Mouse (Mus musculus) B cell, adult 2 months (primary cell): Measurements from ENCODE around the gene Ryr2.
"Not testable (repeated sequence)": the region's sequence is repeated elsewhere in the genome, so short reads cannot be mapped to it uniquely, and the experiment has no call there.

Source experiments
- DNase-seq, 2 experiments: peaks; one replicate each; pipeline ENCODE4 v3.0.0; 2022

Ryr2 gene

DNA sequence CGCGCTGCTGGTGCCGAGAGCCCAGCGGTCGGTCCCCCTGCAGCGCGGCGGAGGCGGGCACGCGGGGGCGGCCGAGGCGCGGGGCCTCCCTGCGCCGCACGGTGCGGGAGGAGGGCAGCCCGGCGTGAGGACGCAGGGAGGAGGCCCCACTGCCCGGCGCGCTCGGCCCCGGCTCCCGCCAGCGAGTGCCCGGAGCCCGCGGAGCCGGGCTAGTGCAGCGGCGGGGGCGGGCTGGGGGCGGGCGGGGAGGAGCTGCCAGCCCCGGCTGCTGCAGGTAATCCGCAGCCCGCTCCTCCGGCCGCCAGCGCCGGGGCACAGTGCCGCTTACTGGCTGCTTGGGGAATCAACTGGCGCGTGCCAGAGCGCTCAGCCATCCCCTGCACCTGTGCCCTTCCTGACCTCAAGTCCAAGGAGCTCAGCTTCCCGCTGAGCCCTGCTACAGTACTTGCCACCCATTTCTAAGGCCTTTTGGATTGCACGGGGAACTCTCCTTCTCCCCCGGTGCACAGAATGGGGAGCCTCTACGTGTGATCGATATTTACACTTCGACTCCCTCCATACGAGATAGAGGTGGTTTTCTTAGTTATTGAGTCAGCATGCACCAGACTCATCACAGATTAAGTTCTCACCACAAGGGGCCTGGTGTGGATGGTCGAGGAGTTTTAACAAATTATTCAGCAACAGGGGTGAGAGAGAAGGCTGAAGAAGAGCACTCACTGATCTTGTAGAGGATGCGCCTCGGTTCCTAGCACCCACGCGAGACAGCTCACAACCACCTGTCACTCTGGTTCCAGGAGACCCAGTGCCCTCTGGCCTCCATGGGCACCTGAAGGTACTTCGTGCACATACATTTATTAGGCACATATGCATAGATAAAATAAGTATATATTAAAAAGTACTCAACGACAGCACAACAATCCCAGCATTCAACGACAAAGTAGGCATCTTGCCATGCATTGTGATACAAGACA is at the start of gene Ryr2:
Ryr2 (minus strand) TSS at position 284 of the 971 bp plus-strand sequence.
- DNase-seq, result peak; percentile 56 to 58

DNA sequence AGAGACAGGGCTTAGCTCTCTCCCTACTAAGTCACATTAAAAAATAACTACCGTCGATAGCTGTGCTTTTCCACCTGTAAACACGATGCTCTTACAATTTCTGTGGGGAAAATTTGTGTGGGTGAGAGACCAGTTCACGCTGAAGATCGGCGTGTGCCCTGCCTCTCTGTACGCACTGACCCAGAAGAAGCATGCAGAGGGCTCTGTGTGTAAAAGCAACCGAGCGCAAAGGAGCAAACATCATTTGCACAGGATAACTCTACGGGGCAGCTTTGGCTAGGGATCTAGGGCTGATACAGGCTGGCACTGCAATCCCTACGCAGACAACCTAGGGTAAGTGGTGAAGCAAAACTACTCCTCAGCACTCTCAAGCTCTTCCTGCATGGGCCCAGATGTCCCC is 47.2 kb upstream of the Ryr2 start:
- no peak for DNase-seq

DNA sequence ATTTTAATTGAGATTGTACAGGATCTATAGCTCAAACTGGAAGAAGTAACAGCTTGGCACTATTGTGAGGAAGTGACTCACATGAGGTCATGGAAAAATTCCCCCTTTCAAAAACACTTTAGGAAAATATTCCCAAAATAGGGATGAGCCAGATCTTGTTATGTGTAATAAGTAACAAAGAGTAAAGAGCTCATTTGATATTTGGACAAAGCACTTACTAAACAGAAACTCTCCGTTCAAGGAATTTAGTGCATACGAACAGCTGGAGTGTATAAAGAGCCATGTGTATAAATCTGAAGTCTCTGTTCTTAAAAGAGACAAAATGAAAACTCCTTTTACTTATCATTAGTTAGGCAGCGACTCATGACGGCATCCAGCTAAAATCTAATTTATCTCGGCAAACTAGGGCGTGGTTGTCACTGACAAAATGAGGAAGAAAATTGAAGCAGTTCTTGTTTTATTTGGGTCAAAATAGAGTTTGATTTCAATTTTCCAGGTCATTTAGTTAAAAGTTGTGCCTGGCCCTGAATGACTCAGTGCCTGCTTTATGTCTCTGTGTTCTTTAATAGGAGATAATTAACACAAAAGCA is 40.3 kb upstream of the Ryr2 start:
- DNase-seq, result no peak

DNA sequence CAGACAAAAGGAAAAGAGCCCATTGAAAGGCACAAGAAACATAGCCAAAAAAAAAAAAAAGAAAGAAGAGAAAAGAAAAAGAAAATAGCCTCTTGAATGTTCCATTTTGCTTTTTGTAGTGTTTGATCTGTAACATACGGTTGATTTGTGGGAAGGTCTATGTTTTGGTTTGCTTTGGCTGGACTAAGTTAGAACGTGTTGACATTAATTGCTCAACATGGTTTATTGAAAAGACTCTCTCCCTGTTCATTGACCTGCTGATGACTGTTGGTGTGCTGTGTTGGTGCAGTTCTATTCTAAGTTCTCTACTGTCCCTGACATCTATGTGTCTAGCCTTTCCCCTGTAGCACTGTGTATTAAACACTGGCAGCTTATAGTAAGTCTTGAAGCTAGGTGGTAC is 39.7 kb upstream of the Ryr2 start:
- DNase-seq, result no peak

DNA sequence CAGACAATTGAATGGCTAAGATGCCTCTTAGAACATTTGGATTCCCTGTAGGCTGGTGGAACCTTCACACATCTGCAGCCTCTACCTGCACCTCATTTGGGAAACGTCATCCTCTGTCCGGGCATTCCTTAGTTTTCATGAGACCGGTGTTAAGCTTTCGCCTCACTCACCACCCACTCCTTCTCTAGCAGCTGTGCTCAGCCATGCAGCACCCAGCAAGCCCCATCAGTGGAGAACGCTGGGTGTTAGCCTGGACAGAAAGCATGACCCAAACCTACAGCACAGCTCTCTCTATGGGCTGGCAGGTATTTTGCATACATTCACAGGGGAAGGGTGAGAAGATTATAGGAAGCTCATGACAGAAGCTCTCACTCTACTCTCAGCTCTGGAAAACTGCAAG is 36.6 kb upstream of the Ryr2 start:
- no peak for DNase-seq

DNA sequence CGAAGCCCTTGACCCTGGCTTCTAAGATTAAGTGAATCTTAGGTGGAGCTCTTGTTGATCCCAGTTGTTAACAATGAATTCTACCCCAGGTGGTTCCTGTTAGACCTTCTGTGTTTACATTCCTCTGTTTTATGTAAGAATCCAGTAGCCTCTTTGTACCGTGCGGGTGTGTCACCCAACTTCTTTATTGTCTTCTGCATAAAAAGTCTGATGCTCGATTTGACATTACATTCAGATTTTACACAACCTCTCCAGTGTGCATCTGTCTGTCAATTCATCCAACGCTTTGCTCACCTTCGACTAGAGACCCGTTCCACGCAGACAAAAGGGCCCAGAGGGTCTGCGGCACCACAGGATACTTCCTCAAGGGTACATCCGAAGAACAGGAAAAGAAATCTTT is 29.7 kb upstream of the Ryr2 start:
- not testable (repeated sequence) for DNase-seq

DNA sequence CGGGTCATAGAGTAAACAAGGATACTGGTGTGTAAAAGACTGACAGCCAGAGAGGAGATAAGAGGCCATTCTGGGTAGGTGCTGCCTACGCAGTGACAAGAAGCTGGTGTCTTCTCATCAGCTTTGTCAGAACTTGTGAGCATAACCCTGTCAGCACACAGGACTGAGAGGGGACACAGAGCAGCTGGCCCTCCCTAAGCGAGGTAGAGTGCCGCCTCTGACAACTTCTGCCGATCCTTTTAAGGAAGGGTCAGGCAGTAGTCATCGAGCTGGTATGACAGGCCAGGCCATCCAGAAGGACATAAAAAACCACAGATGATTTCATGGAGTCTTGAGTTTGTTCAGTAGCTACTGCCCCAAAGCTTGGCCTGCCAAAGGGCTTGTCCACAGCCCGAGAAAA is 26.8 kb upstream of the Ryr2 start:
- no peak for DNase-seq

DNA sequence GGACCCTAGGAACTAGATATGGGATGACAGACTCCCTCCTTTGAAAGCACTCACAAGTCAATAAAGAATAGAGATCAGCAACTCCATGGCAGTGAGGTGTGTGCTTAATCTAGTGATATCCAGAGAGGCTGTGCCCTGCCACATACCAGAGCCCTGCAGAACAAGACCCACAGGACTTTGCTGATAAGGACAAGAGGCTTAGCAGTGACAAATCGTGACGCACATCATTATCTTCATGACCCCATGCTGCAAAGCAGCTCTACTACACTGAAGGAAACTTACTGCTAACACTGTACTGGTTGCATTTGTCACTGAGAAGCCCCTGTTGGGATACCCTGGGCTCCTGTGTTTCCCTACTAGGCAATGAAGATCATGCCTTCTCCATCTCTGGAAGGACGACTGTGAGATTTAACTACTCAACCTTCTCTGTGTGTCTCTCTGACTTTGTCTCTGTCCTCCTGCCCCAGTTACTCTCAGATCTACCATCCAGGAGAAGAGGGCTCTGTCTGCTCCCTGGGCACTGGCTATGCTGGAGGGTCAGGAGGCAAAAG is 25.5 kb upstream of the Ryr2 start:
- no peak for DNase-seq

DNA sequence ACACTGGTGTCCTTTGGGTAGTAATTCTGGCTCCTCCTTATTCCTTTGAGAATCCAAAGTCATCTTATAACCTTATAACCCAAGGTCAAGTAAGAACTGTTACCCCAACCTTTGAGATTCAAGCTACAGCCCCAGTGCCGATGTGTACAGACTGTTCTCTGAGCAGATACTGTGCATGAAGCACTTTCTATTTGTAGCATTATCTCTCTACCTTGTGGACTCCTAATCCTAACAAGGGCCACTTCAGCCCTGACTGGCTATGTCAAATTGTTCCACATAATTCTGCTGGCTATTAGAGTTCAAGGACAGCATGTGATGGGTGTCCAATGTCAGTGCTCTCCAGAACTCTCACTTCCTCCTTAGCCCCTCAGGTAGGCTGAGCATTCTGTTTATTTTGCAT is 22.4 kb upstream of the Ryr2 start:
- no peak for DNase-seq

DNA sequence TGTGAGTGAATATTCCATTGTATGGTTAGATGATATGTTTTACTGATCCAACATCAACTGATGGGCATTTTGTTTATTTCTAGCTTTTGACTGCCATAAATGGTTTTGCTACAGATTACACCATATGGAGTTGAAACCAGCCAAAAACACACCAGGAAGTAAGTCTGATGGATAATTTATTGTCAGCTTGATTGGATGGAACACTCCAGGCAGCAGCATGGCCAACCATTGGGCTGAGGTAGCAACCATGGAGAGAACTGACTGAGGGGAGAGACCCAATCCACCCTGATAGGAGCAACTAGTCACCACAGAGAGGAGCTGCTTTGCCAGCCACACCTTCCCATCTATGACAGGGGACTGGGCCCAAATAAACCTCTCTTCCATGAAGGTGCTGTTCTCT is 19.4 kb upstream of the Ryr2 start:
- no peak for DNase-seq

DNA sequence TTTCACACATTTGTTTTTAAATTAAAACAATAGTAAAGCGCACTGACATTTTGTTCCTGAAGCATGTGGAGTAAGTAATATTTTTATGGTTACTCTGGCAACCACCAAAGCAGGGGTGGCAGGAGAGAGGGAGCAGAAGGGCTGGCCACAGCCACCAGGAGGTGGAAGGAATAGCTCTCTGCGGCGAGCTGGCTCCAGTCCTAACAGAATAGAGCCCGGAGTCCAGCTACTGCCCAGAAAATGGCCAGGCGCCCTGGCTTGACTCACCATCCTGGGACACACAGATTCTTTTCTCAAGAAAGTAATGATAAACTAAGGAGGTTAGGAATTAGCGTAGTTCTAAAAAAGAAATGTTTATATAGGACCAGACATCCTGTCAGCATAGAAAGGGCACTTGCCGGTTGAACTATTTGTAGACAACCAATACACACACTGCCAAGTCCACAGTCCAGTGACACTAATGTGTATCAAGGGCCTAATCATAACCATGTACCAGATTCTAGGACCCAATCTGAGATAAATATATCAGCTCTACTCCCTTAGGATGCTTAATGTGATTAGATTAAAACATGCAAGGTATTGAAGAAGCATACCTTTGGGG is 18.3 kb upstream of the Ryr2 start:
- DNase-seq, result no peak

DNA sequence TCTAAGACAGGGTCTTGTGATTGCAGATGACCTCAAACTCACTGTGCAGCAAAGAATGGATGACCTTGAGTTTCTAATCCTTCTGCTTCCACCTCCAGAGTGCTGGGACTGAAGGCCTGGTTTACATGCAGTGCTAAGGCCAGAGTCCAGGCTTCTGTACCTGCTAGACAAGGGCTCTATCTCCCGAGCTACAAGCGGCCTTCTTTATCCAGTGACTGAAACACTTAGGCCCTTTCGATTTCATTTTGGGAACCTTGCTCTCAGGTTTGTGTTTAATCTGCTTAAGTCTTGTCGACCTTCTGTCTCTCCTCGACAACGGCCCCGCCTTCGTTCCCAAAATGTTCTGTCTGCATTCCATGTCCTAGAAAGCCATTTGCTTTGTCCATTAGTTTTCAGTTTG is 8.8 kb upstream of the Ryr2 start:
- DNase-seq, result no peak

DNA sequence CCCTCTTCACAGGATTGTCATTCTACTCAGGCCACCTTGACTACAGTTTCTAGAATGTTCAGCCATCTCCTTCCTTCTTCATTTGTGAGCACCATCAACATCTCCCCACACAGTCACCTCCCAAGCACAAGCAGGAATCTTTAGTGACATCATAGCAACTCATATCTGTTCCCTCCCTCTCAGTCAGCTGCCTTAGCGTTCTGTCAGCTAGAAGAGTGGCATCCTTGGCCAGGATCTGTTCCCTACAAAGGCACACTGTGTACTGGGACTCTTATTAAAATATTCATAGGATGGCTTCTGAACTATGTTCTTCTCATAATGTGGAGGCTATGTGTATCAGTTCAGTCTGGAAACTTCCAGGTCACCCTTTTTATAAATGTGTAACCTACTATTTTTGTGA is 8.1 kb upstream of the Ryr2 start:
- DNase-seq, result no peak

DNA sequence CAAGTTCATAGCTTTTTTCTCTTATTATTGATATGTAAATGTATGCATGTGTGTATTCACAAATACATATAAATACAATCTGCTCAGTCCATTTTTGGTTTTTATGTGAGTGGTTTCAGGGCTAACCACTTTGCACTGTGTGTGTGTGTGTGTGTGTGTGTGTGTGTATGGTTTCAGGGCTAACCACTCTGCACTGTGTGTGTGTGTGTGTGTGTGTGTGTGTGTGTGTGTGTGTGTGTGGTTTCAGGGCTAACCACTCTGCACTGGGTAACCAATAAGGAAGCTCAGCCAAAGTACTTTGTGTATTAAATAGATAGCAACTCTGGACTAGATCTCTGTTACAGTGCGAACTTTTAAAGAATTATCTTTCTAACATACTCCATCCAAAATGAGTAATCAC is 2.2 kb upstream of the Ryr2 start:
- DNase-seq, result no peak

DNA sequence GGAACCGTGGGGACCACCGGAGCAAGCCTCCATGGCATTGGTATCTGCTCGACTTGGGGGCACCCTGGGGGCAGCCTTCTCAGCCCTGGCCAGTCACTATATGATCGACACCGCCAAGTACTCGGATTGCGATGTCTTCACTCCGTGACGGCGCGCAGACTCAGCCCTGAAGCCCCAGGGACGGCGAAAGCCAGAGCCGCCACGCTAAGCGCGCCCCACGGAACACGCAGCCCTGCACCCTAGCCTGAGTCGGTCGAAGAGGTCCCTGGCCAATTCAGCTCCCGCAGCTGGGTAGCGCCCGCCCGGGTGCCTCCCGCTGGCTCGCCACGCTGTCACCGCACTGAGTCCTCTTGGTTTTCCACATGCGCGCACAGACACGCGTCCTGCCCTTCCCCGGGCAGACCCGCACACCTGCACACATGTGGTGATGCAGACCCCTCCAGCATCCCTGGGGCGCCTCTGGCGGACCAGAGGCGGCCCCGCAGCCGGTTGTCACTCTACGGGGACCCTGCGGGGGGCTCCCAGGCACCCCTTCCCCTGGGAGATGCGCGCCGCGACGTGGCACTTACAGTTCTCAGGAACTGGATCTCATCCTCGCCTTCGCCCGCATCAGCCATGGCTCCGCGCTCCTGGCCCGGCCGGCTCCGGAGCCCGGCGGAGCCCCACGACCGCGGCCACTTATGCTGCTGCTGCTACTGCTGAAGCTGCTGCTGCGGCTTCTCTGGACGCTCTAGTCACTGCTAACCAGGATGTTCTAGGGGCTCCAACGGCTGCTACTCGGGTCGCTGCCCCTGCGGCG is 716 bp downstream of the Ryr2 start:
- DNase-seq, result peak; percentile 1 to 8

DNA sequence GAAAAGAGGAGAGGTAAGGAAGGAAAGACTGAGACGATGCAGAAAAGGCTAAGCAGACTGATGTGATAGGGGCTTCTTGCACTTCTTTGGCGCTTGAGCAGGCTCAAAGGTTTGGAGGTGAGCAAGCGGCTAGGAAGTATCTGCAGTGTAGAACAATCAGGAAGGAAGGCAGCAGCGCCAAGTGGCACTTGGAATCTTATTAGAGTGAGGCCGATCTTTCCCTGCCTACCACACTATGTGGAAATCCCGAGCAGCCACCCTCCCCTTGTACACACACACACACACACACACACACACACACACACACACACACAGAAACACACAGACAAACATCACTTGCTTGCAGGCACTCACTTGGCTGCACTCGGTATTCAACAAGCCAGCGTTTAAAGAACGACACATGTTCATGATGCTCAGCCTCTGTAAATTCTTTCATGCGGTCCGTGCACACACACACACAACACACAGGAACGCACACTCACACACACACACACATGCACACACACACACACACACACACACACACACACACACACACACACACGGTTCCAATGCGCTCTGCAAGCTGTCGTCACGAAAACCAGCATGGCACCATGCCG is 1.4 kb downstream of the Ryr2 start:
- DNase-seq, result no peak

DNA sequence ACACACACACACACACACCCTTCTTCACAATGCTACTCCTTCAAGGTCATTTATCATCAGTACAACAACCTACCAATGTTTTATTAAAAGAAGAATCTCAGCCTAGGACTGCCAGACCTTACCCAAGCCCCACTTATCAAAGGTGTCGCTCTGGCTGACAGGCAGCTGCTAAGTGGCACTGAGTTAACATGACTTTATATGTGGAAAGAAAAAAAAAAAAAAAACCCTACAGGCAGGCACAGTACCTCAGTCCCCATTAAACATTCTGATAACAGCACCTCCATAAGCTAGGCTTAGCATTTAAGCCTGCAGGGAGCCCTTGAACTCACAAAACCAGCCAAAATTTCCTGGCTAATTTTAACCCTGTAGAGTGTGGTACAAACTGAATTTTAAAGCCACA is 2.4 kb downstream of the Ryr2 start:
- DNase-seq, result no peak

DNA sequence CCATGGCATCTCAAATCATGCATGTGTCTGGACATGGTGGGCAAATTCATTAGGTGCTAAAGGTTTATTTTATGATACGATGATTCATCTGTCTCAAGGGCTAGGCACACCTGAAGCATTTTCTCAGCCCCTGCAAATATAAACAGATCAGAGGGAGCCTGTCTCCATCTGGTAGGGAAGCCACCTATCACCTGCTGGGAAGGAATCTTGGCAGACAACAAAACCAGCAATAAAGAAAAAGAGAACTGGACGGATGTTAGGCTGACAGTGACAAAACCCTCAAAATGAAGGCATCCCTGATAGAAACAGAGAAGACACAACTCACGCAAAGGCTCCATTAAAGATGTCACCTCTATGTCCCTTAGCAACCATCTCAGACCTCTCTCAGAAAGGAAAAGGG is 3.7 kb downstream of the Ryr2 start:
- no peak for DNase-seq

DNA sequence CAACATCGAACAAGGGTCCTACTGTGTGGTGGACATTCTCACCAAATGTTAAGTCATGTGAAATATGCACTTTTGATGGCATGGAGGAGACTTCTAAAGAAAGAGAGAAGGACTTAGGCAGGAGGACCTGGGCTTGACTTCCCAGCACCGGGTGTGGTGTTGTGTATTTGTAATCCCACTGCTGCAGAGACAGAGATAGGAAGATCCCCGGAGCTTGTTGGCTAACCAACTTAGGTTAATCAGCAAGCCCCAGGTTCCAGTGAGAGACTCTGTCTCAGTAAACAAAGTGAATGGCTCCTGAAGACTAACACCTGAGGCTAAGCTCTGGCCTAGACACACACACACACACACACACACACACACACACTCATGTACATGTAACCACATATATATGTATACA is 7.3 kb downstream of the Ryr2 start:
- DNase-seq, result no peak

DNA sequence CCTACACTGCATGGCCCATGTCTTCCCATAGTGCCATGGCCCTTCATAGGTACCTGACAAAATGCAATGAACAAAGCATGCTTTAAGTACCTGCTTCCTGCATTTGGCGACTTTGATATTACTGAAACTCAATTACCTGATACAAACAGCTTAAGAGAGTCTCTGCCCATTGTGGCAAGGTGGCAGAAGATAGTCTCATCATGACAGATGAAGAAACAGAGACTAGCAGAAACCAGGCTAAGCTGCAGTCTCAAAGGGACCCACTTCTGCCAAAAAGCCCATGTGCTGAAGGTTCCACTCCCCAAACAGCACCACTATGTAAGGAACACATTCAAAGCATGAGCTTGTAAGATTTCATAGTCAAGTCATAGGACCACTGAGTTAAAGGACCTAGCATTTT is 7.8 kb downstream of the Ryr2 start:
- DNase-seq, result no peak

DNA sequence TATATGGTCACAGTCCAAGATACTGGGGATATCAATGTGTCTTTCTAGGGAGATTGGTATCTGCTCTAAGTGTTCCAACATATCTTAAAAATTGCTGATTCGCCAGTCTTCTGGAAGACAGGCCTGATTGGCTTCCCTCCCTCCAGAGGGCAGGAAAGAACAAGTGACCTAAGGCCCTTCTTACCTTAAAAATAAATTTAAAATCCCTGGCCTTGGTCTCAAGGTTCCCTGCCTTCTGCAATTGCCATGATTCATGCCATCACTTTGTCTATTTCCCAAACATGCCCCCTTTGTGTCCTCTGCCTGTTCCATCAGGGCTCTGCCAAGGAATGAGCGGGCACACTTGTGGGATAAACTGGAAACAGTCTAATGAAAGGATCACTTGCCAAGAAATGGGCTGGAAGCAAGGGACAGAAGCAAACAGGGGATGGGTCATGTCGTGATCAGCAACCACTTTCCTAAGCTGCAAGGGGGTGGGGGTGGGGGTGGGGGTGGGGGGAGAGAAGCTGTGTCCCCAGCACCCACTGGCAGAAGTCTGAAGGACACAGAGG is 10.3 kb downstream of the Ryr2 start:
- no peak for DNase-seq

DNA sequence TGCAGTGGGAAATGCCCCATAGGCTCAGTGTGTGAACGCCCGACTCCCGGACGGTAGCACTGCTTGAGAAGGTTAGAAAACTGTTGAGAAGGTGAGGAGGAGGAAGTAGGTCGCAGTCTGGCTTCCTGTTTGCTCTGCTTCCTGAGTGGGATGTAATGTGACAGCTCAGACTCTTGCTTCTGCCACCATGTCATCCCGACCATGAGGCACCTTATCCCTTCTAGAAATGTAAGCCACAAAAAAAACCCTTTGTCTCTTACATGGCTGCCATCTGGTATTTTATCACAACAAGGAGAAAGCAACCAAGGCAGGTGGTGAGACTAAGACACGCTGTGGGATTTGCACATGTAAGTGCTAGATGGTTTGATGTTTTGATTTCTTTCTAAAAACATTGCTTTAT is 12.2 kb downstream of the Ryr2 start:
- no peak for DNase-seq
